Mouse (Mus musculus) embryonic fibroblast, embryonic 13.5 days (primary cell): ENCODE measurements around the gene Emc9.
A peak's percentile ranks its signal among the peaks of the same experiment; 100 is the strongest.

Experiments used
- CTCF ChIP-seq: IDR thresholded peaks from 2 replicates; pipeline ENCODE4 v1.5.1; 2011; ENCODE audit warnings: mild to moderate bottlenecking, control low read depth, low read length, moderate library complexity, borderline replicate concordance; ENCODE audit not compliant: insufficient read depth
- POLR2A ChIP-seq: IDR thresholded peaks from 2 replicates; pipeline ENCODE4 v1.6.1; 2011; ENCODE audit warnings: low read depth, mild to moderate bottlenecking, control low read depth, low read length, moderate library complexity

DNA sequence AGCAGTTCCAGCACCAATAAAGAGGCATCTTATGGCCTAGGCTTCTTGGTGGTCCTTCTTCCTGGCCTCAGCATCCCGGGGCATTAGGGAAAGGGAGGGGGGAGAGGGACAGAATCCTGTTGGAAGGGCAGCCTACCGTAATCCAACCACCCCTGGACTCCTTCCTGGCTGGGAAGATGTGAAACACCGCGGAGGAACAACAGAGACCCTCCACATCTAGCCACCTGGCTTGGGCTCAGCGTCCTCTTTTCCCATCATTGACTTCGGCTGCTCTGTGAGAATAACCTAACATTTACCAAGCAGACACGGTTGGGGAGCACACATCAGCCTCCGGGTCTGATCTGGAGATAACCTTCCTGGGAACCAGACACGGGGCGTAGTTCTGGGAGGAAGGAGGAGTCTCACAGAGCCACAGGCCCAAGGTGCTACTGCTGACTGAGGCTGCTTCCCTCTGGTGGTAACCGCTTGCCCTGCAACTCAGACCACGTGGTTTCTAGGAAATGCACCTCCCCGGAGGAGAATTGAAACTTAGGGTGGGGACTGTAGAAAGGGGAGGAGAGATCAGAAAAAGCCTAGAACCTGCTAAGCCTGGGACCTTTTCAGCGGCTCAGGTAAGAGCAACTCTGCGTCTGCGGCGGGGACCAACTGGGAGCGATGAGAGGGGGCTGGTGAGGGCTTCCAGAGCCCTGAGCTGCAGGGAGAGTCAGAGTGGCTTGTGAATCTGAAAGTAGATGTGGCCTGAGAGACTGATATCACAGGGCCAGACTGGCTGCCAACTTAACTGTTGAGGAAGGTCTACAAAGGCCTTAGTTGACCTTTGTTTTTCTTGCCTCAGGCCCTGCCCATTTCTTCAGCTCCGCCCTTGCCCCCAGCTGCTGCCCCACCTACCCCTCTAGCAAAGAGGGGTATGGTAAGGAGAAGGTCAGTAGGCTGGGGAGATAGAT lies 18.8 kb upstream of the Emc9 start:
- TF ChIP-seq CTCF (peak; percentile 86; the same call in 1 of the 2 replicates), POLR2A (peak; percentile 70; the same call in 1 of the 2 replicates)
